Mouse (Mus musculus) heart, embryonic 14.5 days (tissue): Measurements from ENCODE around the gene Tmem255b. TPM values are rescaled to one million over a fixed set of nuclear protein-coding genes. Genes with fewer than 3 reads are reported as not detected.

ENCODE experiments used
- ATAC-seq: fragments of 200-750 bp; cut with Nextera tagmentation; 2 replicates; pipeline ENCODE4 v1.8.0; 2017; ENCODE audit warnings: low read depth, moderate TSS enrichment; ENCODE audit not compliant: insufficient number of reproducible peaks, insufficient read depth, low FRiP score
- H3K27ac ChIP-seq, 2 experiments: fragments of 200-500 bp in 1 of 2; fragments of 300-500 bp in 1 of 2; sonication (generic) in 1 of 2; replicated peaks in 1 of 2; 2 replicates each; pipeline ENCODE4 v1.5.1; 2012 to 2014; ENCODE audit warnings: low read depth in 2 of 2, low read length in 2 of 2, control low read depth in 1 of 2, mild to moderate bottlenecking in 1 of 2, mixed read lengths in 1 of 2; ENCODE audit not compliant: control insufficient read depth in 1 of 2, insufficient read depth in 1 of 2
- H3K27me3 ChIP-seq: fragments of 300-500 bp; sonication (generic); 2 replicates; pipeline ENCODE4 v1.6.1; 2014; ENCODE audit warnings: mild to moderate bottlenecking, low read length, control low read depth; ENCODE audit not compliant: control insufficient read depth, insufficient read depth
- H3K36me3 ChIP-seq: fragments of 300-500 bp; sonication (generic); 2 replicates; pipeline ENCODE4 v1.6.1; 2014; ENCODE audit warnings: mild to moderate bottlenecking, control low read depth, low read length, mixed read lengths; ENCODE audit not compliant: control insufficient read depth, insufficient read depth
- H3K4me1 ChIP-seq, 2 experiments: fragments of 200-500 bp in 1 of 2; fragments of 300-500 bp in 1 of 2; sonication (generic) in 1 of 2; 2 replicates each; pipeline ENCODE4 v1.6.1; 2012 to 2014; ENCODE audit warnings: low read length in 2 of 2, control low read depth in 1 of 2, mixed read lengths in 1 of 2; ENCODE audit not compliant: control insufficient read depth in 2 of 2, insufficient read depth in 2 of 2
- H3K4me2 ChIP-seq: fragments of 300-500 bp; sonication (generic); 2 replicates; pipeline ENCODE4 v1.6.1; 2014; ENCODE audit warnings: mild to moderate bottlenecking, low read length
- H3K4me3 ChIP-seq, 2 experiments: fragments of 200-500 bp in 1 of 2; fragments of 300-500 bp in 1 of 2; sonication (generic) in 1 of 2; 2 replicates each; pipeline ENCODE4 v1.5.1; 2012 to 2014; ENCODE audit warnings: low read length in 2 of 2, mild to moderate bottlenecking in 2 of 2, control low read depth in 1 of 2, low read depth in 1 of 2, moderate library complexity in 1 of 2; ENCODE audit not compliant: control insufficient read depth in 1 of 2, insufficient read depth in 1 of 2
- H3K9ac ChIP-seq: fragments of 300-500 bp; sonication (generic); 2 replicates; pipeline ENCODE4 v1.6.1; 2014; ENCODE audit warnings: mild to moderate bottlenecking, low read length
- H3K9me3 ChIP-seq: fragments of 300-500 bp; sonication (generic); 2 replicates; pipeline ENCODE4 v1.6.1; 2016; ENCODE audit warnings: low read length, control low read depth; ENCODE audit not compliant: control insufficient read depth
- WGBS: fragments of 180-500 bp; shearing (Covaris S2); extraction: QIAGEN DNeasy Blood & Tissue Kit; methylation state at CpG from one replicate; pipeline ENCODE4 v1.1.7; 2014; 5-methylcytosine and 5-hydroxymethylcytosine counted together
- polyA plus RNA-seq: library from polyadenylated mRNA; unstranded; fragments of >200 nt; fragmentation: Nextera tagmentation; extraction: Ambion mirVana; gene quantifications from 2 replicates; pipeline ENCODE4 v1.2.1, GENCODE M21; 2014

Gene Tmem255b
- polyA plus RNA-seq, 1 experiment from 2014 or later: 0.97 TPM

GRCm38 (mm10) chr8:13492198-13492995 is 57.4 kb downstream of the Tmem255b start:
- H3K27ac ChIP-seq: peak overlapping the region; percentile 77 to 86
- peaks cover 39 to 49% of the 10 kb centered on the region in 2 experiments for H3K4me1 ChIP-seq
- H3K4me2 ChIP-seq: peak overlapping the region; percentile 71
- peak; percentile 80 for ATAC-seq
- H3K27me3 ChIP-seq: no peaks in the 10 kb centered on the region; the same call in 1 of the 2 replicates
- H3K9me3 ChIP-seq: no peaks in the 10 kb centered on the region
- WGBS: 16% methylated on average over 8 of the region's 9 CpGs
- peak overlapping the region; percentile 44; the same call in 1 of the 2 replicates for H3K9ac ChIP-seq
- peaks cover 29% of the 10 kb centered on the region for H3K36me3 ChIP-seq
- H3K4me3 ChIP-seq: peak overlapping the region; percentile 79

GRCm38 (mm10) chr8:13493011-13493410 is 58.0 kb downstream of the Tmem255b start:
- Histone ChIP-seq H3K9ac (peak overlapping the region; percentile 95), H3K9me3 (no peaks in the 10 kb centered on the region), H3K27ac (peak overlapping the region; percentile 77 to 86), H3K27me3 (no peaks in the 10 kb centered on the region; the same call in 1 of the 2 replicates), H3K36me3 (peaks cover 27% of the 10 kb centered on the region), H3K4me2 (peak overlapping the region; percentile 71), H3K4me1 (peaks cover 39 to 49% of the 10 kb centered on the region in 2 experiments), H3K4me3 (peak overlapping the region; percentile 79)
- ATAC-seq: peak; percentile 64
- 10% methylated on average over 11 of the region's 11 CpGs for WGBS

GRCm38 (mm10) chr8:13493858-13494631 is 59.1 kb downstream of the Tmem255b start, which contains the start of gene Gas6:
Gene Gas6, minus strand, starts transcription at chr8:13494490.
- Histone ChIP-seq H3K9ac (peak within 1 kb of the TSS; percentile 95), H3K27me3 (no peaks in the 10 kb centered on the region; the same call in 1 of the 2 replicates), H3K4me2 (peak within 1 kb of the TSS; percentile 71), H3K27ac (peak within 1 kb of the TSS; percentile 77 to 86), H3K4me1 (peaks cover 37 to 46% of the 10 kb centered on the region in 2 experiments), H3K4me3 (peak within 1 kb of the TSS; percentile 79), H3K9me3 (no peaks in the 10 kb centered on the region), H3K36me3 (peaks cover 16% of the 10 kb centered on the region)
- WGBS: under 1% methylated on average over 61 of the region's 64 CpGs
- peak; percentile 32; the same call in 1 of the 2 replicates for ATAC-seq

GRCm38 (mm10) chr8:13501221-13501620 is 66.2 kb downstream of the Tmem255b start:
- Histone ChIP-seq H3K27ac (no peak overlapping the region), H3K4me2 (no peak overlapping the region), H3K9me3 (no peaks in the 10 kb centered on the region; the same call in 1 of the 2 replicates), H3K9ac (no peak overlapping the region), H3K36me3 (no peaks in the 10 kb centered on the region), H3K4me3 (no peak overlapping the region), H3K4me1 (peaks cover 0 to 2% of the 10 kb centered on the region in 2 experiments; a peak in 2 of 4 replicates), H3K27me3 (peaks cover 5% of the 10 kb centered on the region; the same call in 1 of the 2 replicates)
- ATAC-seq: no peak
- WGBS: 76% methylated on average over 3 of the region's 3 CpGs

GRCm38 (mm10) chr8:13503936-13504606 is 69.1 kb downstream of the Tmem255b start:
- peaks cover 6 to 14% of the 10 kb centered on the region in 2 experiments for H3K4me1 ChIP-seq
- no peak overlapping the region for H3K9ac ChIP-seq
- ATAC-seq: no peak
- H3K36me3 ChIP-seq: no peaks in the 10 kb centered on the region
- no peak overlapping the region for H3K4me2 ChIP-seq
- no peak overlapping the region for H3K4me3 ChIP-seq
- peaks cover 9% of the 10 kb centered on the region; the same call in 1 of the 2 replicates for H3K27me3 ChIP-seq
- no peak overlapping the region for H3K27ac ChIP-seq
- WGBS: 71% methylated on average over 8 of the region's 8 CpGs
- no peaks in the 10 kb centered on the region; the same call in 1 of the 2 replicates for H3K9me3 ChIP-seq

GRCm38 (mm10) chr8:13504894-13505674 is 70.1 kb downstream of the Tmem255b start:
- no peak overlapping the region for H3K4me2 ChIP-seq
- peaks cover 13% of the 10 kb centered on the region for H3K27me3 ChIP-seq
- no peaks in the 10 kb centered on the region; the same call in 1 of the 2 replicates for H3K9me3 ChIP-seq
- H3K4me1 ChIP-seq: peaks cover 6 to 14% of the 10 kb centered on the region in 2 experiments
- no peak overlapping the region for H3K4me3 ChIP-seq
- H3K36me3 ChIP-seq: no peaks in the 10 kb centered on the region
- H3K9ac ChIP-seq: no peak overlapping the region
- no peak overlapping the region for H3K27ac ChIP-seq
- ATAC-seq: no peak
